Mouse (Mus musculus) small intestine, adult 2 months (tissue): ENCODE data around the gene Uvssa.

Experiments used
- CTCF ChIP-seq: fragments of 200-500 bp; IDR thresholded peaks from 2 replicates; pipeline ENCODE4 v1.5.1; 2012; ENCODE audit warnings: low read depth, mild to moderate bottlenecking, control low read depth, inconsistent platforms, low read length, moderate library complexity, mixed read lengths; ENCODE audit not compliant: insufficient replicate concordance, insufficient read length; ENCODE audit errors: extremely low read depth
- POLR2A ChIP-seq: fragments of 200-500 bp; IDR thresholded peaks from 2 replicates; pipeline ENCODE4 v1.6.1; 2012; ENCODE audit warnings: low read depth, mild to moderate bottlenecking, control low read depth, inconsistent platforms, low read length, moderate library complexity

- TF ChIP-seq CTCF (no peak), POLR2A (no peak)
These were observed 1.2 kb upstream of the Uvssa start for GRCm38 (mm10) chr5:33377176-33377575.
